Comparison of ENCODE assay signal across 9 mouse cellular contexts in the genomic region with DNA sequence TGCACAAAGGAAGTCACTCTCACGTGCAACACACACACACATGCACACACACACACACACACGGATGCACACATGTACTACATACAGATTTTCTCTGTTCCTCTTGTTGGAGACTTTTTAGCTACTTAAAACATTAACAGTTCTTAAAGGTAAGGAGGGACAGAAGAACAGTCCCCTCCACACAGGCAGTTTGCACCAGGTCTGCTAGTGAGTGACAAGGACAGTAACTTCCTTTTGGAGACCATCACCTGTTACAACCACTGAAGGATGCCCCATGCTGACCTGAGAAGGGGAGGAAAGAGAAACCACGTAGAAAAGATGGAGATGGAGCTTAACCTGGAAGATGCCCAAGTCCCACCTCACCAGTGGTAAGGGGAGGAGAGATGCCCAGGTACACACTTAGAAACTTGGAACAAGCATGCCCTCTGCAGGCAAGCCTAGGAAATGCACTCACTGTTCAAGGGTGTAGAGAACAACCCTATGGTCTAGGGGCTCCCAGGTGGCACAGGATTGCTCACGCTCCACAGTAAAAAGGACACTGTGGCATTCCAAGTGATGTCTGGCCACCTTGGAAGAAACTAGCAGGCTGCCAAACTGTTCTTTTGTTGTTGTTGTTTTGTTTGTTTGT. TPM values are rescaled to one million over a fixed set of nuclear protein-coding genes. Genes with fewer than 3 reads are reported as not detected.
DNase-seq lines count a peak whose midpoint lies in the region; ATAC-seq lines count a peak whose summit lies in the region.
"Had no signal": no experiment of that assay in that cellular context is flagged by ENCODE, and none has a peak within 500 bp of the region (broad histone marks: within the 10 kb centered on the region; RNA-seq: fewer than 3 reads in every experiment).

No protein-coding gene starts in this region.

- H3K27ac ChIP-seq in limb, embryonic 12.5 days = no peak overlapping the region
- H3K27ac ChIP-seq: stomach, embryonic 15.5 days had no signal

- peak; percentile 94 for DNase-seq in heart, adult 11 months
- DNase-seq in heart, postnatal 25 days (ENCODE audit: low spot score) = no peak
- DNase-seq in cerebellum, postnatal 4 days (ENCODE audit: low spot score in 2 of 2) = peak; percentile 77 to 81
- peak; percentile 73 for DNase-seq in gastrocnemius, postnatal 10 days
- DNase-seq in kidney, adult 8-10 months = peak; percentile 46 to 83
- DNase-seq in spleen, postnatal 14 days (ENCODE audit: low spot score in 2 of 2) = peak; percentile 45 to 63

- no peak overlapping the region for H3K9ac ChIP-seq in limb, embryonic 12.5 days (replicated peaks)
- H3K9ac ChIP-seq: stomach, embryonic 15.5 days had no signal

- ATAC-seq in limb, embryonic 12.5 days (ENCODE audit: insufficient number of reproducible peaks, insufficient read depth, low FRiP score, low TSS enrichment, low read depth) = peak; percentile 48; the same call in 1 of the 2 replicates
- ATAC-seq in monocyte, adult 5-6 weeks (replicated peaks; ENCODE audit: insufficient number of reproducible peaks, low FRiP score, low TSS enrichment, poor library complexity, severe bottlenecking) = peak; percentile 57; the same call in 1 of the 2 replicates

- H3K27me3 ChIP-seq in limb, embryonic 12.5 days = no peaks in the 10 kb centered on the region
- H3K27me3 ChIP-seq: stomach, embryonic 15.5 days had no signal

- H3K4me1 ChIP-seq in limb, embryonic 12.5 days (replicated peaks) = 0 out of 2 replicates have a peak, but pooled peaks cover 5% of the 10 kb centered on the region
- H3K4me1 ChIP-seq: stomach, embryonic 15.5 days had no signal

- no peaks in the 10 kb centered on the region for H3K36me3 ChIP-seq in limb, embryonic 12.5 days
- H3K36me3 ChIP-seq: stomach, embryonic 15.5 days had no signal

- intact Hi-C loops in heart, postnatal 25 days (cut with DNase I) = loop anchor here (1.0 to 5.0 kb wide), 3 partner anchors 453 to 1110 kb away; no protein-coding TSS in a partner anchor

- H3K9me3 ChIP-seq in limb, embryonic 12.5 days = no peaks in the 10 kb centered on the region
- H3K9me3 ChIP-seq: stomach, embryonic 15.5 days had no signal

- no peak overlapping the region for H3K4me3 ChIP-seq in limb, embryonic 12.5 days (replicated peaks)
- H3K4me3 ChIP-seq: stomach, embryonic 15.5 days had no signal

- 52% methylated on average over 4 of the region's 4 CpGs for WGBS in limb, embryonic 12.5 days

- H3K4me2 ChIP-seq in limb, embryonic 12.5 days = no peak overlapping the region
- H3K4me2 ChIP-seq: stomach, embryonic 15.5 days had no signal

RNA-seq across cellular contexts. Expression of a gene that starts 39.2 kb away (rescaled TPM):
- 1 to 10 TPM; 7.6 to 8.5 TPM for total RNA-seq in heart, postnatal 25 days (2021)
- total RNA-seq in gastrocnemius, postnatal 10 days (2021) = 10 to 100 TPM; 11.0 to 12.7 TPM
- polyA plus RNA-seq in limb, embryonic 12.5 days (2016; fragmentation: Nextera tagmentation; extraction: Ambion mirVana) = 8.2 and 8.3 TPM in 2 replicates
- total RNA-seq in monocyte, adult 5-6 weeks (2017) = 9.1 to 14.7 TPM (median 11.1 TPM) in 3 replicates
